Mouse (Mus musculus): ENCODE measurements around the gene Timmdc1. TPM values are rescaled to one million over a fixed set of nuclear protein-coding genes. Genes with fewer than 3 reads are reported as not detected.

The Timmdc1 gene
- polyA plus RNA-seq, 1 experiment from 2014 or later: 11.8 TPM

DNA sequence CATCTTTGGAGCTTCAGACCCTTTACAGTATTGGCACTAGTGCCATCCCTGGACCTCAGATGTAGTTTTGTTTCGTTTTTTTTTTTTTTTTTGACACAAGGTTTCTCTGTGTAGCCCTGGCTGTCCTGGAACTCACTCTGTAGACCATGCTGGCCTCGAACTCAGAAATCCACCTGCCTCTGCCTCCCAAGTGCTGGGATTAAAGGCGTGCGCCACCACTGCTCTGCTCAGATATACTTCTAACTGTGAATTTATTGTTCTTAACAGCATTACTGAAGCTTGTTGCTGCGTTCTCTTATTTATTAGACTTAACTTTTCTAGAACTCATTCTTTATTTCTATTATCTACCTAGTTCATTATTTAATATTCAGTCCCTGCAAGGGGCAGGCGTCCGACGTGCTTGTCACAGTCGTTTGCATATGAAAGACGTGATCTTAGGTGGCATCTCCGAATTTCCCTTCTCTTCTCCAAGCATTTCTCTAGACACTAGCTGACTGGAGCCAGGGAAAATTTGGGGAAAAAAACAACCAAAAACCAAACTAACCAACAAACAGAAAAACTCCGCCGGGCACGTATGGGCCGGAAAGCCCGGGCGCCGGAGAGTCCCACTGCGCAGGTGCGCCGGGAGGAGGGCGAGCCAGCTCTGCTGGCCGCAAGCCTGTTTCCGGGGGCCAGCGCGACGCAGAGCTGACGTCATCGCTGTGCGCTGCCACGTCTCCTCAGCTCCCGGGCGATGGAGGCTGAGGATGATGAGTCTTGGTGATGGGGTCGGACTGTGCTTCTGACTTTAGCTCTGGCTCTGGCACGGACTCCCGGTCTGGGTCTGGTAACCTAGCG is 39.9 kb upstream of the Timmdc1 start:
- no peak for TF ChIP-seq CTCF (IDR thresholded peaks at IDR 0.05; ENCODE audit: low read depth)
- H3K4me3 ChIP-seq (ENCODE audit: low read depth, low read length): peak overlapping the region; percentile 98
- no peaks in the 10 kb centered on the region; the same call in 1 of the 2 replicates for H3K4me1 ChIP-seq (replicated peaks; ENCODE audit: control insufficient read depth, insufficient read depth, low read length)
- H3K27me3 ChIP-seq (replicated peaks; ENCODE audit: control insufficient read depth, insufficient read depth, low read length): peaks cover 6% of the 10 kb centered on the region; the same call in 1 of the 2 replicates
- peak overlapping the region; percentile 77 for H3K4me2 ChIP-seq (replicated peaks; ENCODE audit: low read depth)
- H3K9me3 ChIP-seq (ENCODE audit: control insufficient read depth): no peaks in the 10 kb centered on the region
- WGBS: 8% methylated on average over 37 of the region's 37 CpGs
- H3K36me3 ChIP-seq (ENCODE audit: control insufficient read depth, insufficient read depth): peaks cover 4% of the 10 kb centered on the region; the same call in 1 of the 2 replicates
- peak; percentile 96 for ATAC-seq
- H3K27ac ChIP-seq (ENCODE audit: low read depth, low read length): peak overlapping the region; percentile 74
- H3K9ac ChIP-seq (ENCODE audit: low read depth, low read length): peak overlapping the region; percentile 91

DNA sequence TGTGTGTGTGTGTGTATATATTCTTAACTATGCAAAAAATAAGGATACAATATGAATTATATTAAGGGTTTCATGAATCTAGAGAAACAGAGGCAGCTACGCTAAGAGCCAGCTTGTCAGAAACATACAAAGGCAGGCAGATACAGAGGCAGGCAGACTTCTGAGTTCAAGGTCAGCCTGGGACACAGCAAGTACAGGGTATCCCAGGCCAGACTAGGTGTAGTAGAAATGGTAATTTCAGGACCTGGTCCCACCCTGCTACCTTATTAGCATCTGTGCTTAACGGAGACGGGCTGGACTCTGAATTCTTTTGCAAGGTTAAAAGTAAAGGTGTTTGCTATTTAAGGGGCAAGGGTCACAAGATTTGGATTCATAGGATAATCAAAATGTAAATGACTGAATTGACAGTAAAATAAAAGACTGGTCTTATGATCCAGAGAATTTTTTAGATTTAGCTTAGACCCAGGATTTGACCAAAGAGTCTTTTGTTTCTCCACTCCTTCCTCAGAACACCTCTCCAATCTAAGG is 35.8 kb upstream of the Timmdc1 start, which contains the start of gene Tmem39a:
Gene Tmem39a (plus strand): TSS at position 478 of the 528 bp plus-strand sequence.
- no peak for ATAC-seq
- TF ChIP-seq CTCF (IDR thresholded peaks at IDR 0.05; ENCODE audit: low read depth): no peak
- Histone ChIP-seq H3K4me2 (replicated peaks; ENCODE audit: low read depth) (no peak within 1 kb of the TSS), H3K9me3 (ENCODE audit: control insufficient read depth) (no peaks in the 10 kb centered on the region), H3K4me1 (replicated peaks; ENCODE audit: control insufficient read depth, insufficient read depth, low read length) (no peaks in the 10 kb centered on the region), H3K27me3 (replicated peaks; ENCODE audit: control insufficient read depth, insufficient read depth, low read length) (peaks cover 6% of the 10 kb centered on the region; the same call in 1 of the 2 replicates), H3K4me3 (ENCODE audit: low read depth, low read length) (no peak within 1 kb of the TSS), H3K27ac (ENCODE audit: low read depth, low read length) (no peak within 1 kb of the TSS), H3K9ac (ENCODE audit: low read depth, low read length) (no peak within 1 kb of the TSS), H3K36me3 (ENCODE audit: control insufficient read depth, insufficient read depth) (no peaks in the 10 kb centered on the region)
- WGBS: 77% methylated on average over 3 of the region's 3 CpGs

- Histone ChIP-seq H3K9ac (ENCODE audit: low read depth, low read length) (no peak overlapping the region), H3K9me3 (ENCODE audit: control insufficient read depth) (no peaks in the 10 kb centered on the region), H3K27ac (ENCODE audit: low read depth, low read length) (no peak overlapping the region), H3K27me3 (replicated peaks; ENCODE audit: control insufficient read depth, insufficient read depth, low read length) (peaks cover 9% of the 10 kb centered on the region; the same call in 1 of the 2 replicates), H3K4me3 (ENCODE audit: low read depth, low read length) (no peak overlapping the region), H3K36me3 (ENCODE audit: control insufficient read depth, insufficient read depth) (no peaks in the 10 kb centered on the region), H3K4me1 (replicated peaks; ENCODE audit: control insufficient read depth, insufficient read depth, low read length) (no peaks in the 10 kb centered on the region), H3K4me2 (replicated peaks; ENCODE audit: low read depth) (no peak overlapping the region)
- ATAC-seq: no peak
- no peak for TF ChIP-seq CTCF (IDR thresholded peaks at IDR 0.05; ENCODE audit: low read depth)
- WGBS: 87% methylated on average over 3 of the region's 3 CpGs
Observed at GRCm38 (mm10) chr16:38555988-38556387, 33.5 kb upstream of the Timmdc1 start.

GRCm38 (mm10) chr16:38549479-38550396 is 27.3 kb upstream of the Timmdc1 start, which contains the start of gene Poglut1:
TSS of gene Poglut1 (minus strand) at chr16:38550258.
- H3K27me3 ChIP-seq (replicated peaks; ENCODE audit: control insufficient read depth, insufficient read depth, low read length): peaks cover 3% of the 10 kb centered on the region; the same call in 1 of the 2 replicates

GRCm38 (mm10) chr16:38548000-38548399 is 25.5 kb upstream of the Timmdc1 start:
- Histone ChIP-seq H3K9ac (ENCODE audit: low read depth, low read length) (no peak overlapping the region), H3K4me2 (replicated peaks; ENCODE audit: low read depth) (no peak overlapping the region), H3K4me1 (replicated peaks; ENCODE audit: control insufficient read depth, insufficient read depth, low read length) (peaks cover 6% of the 10 kb centered on the region), H3K36me3 (ENCODE audit: control insufficient read depth, insufficient read depth) (peaks cover 4% of the 10 kb centered on the region; the same call in 1 of the 2 replicates), H3K9me3 (ENCODE audit: control insufficient read depth) (no peaks in the 10 kb centered on the region), H3K27me3 (replicated peaks; ENCODE audit: control insufficient read depth, insufficient read depth, low read length) (peaks cover 1% of the 10 kb centered on the region; the same call in 1 of the 2 replicates), H3K27ac (ENCODE audit: low read depth, low read length) (no peak overlapping the region), H3K4me3 (ENCODE audit: low read depth, low read length) (no peak overlapping the region)
- ATAC-seq: no peak
- no peak for TF ChIP-seq CTCF (IDR thresholded peaks at IDR 0.05; ENCODE audit: low read depth)
- WGBS: 95% methylated on average over 1 of the region's 1 CpGs

More at GRCm38 (mm10) chr16:38549479-38550396, 27.3 kb upstream of the Timmdc1 start, which contains the start of gene Poglut1:
- Histone ChIP-seq H3K36me3 (ENCODE audit: control insufficient read depth, insufficient read depth) (peaks cover 4% of the 10 kb centered on the region; the same call in 1 of the 2 replicates), H3K9ac (ENCODE audit: low read depth, low read length) (peak within 1 kb of the TSS; percentile 66), H3K27ac (ENCODE audit: low read depth, low read length) (no peak within 1 kb of the TSS), H3K9me3 (ENCODE audit: control insufficient read depth) (no peaks in the 10 kb centered on the region), H3K4me1 (replicated peaks; ENCODE audit: control insufficient read depth, insufficient read depth, low read length) (peaks cover 6% of the 10 kb centered on the region), H3K4me3 (ENCODE audit: low read depth, low read length) (peak within 1 kb of the TSS; percentile 80), H3K4me2 (replicated peaks; ENCODE audit: low read depth) (peak within 1 kb of the TSS; percentile 97)
- peak; percentile 81 for ATAC-seq
- TF ChIP-seq CTCF (IDR thresholded peaks at IDR 0.05; ENCODE audit: low read depth): 0 out of 2 replicates have a peak, but pooled peaks have one; percentile 5
- WGBS: 2% methylated on average over 54 of the region's 54 CpGs
